Mouse (Mus musculus) liver, embryonic 14.5 days (tissue): ENCODE measurements around the gene Idh2. TPM values are rescaled to one million over a fixed set of nuclear protein-coding genes. Genes with fewer than 3 reads are reported as not detected.
A peak's percentile ranks its signal among the peaks of the same experiment; 100 is the strongest.

ENCODE experiments used
- ATAC-seq: fragments of 200-750 bp; cut with Nextera tagmentation; 2 replicates; pipeline ENCODE4 v1.8.0; 2017; ENCODE audit warnings: moderate number of reproducible peaks, mild to moderate bottlenecking, moderate library complexity; ENCODE audit not compliant: insufficient read depth
- DNase-seq, 3 experiments: peaks; one replicate each; pipeline ENCODE4 v3.0.0-alpha.2; 2012 to 2013; ENCODE audit warnings: low read depth in 3 of 3, low spot score in 3 of 3
- H3K27ac ChIP-seq: fragments of 300-500 bp; sonication (generic); 2 replicates; pipeline ENCODE4 v1.5.1; 2014; ENCODE audit warnings: moderate library complexity, mild to moderate bottlenecking, control low read depth, inconsistent platforms
- H3K27me3 ChIP-seq: fragments of 300-500 bp; sonication (generic); 2 replicates; pipeline ENCODE4 v1.6.1; 2014; ENCODE audit warnings: mild to moderate bottlenecking, low read length, moderate library complexity; ENCODE audit not compliant: control insufficient read depth, insufficient read depth
- H3K36me3 ChIP-seq: fragments of 300-500 bp; sonication (generic); replicated peaks from 2 replicates; pipeline ENCODE4 v1.6.1; 2014; ENCODE audit warnings: low read depth; ENCODE audit not compliant: control insufficient read depth, insufficient read depth
- H3K4me1 ChIP-seq, 2 experiments: fragments of 200-500 bp in 1 of 2; fragments of 300-500 bp in 1 of 2; sonication (generic) in 1 of 2; replicated peaks; 2 replicates each; pipeline ENCODE4 v1.6.1; 2012 to 2014; ENCODE audit warnings: antibody characterized with exemption in 1 of 2, inconsistent platforms in 1 of 2, low read length in 1 of 2; ENCODE audit not compliant: control insufficient read depth in 2 of 2, insufficient read depth in 2 of 2
- H3K4me2 ChIP-seq: fragments of 300-500 bp; sonication (generic); 2 replicates; pipeline ENCODE4 v1.6.1; 2014; ENCODE audit warnings: low read depth, mild to moderate bottlenecking, control low read depth, moderate library complexity
- H3K4me3 ChIP-seq, 2 experiments: fragments of 200-500 bp in 1 of 2; fragments of 300-500 bp in 1 of 2; sonication (generic) in 1 of 2; 2 replicates each; pipeline ENCODE4 v1.5.1; 2012 to 2014; ENCODE audit warnings: low read depth in 2 of 2, low read length in 2 of 2, mild to moderate bottlenecking in 2 of 2, control low read depth in 1 of 2, inconsistent platforms in 1 of 2, moderate library complexity in 1 of 2; ENCODE audit not compliant: insufficient read depth in 1 of 2
- H3K9ac ChIP-seq: fragments of 300-500 bp; sonication (generic); replicated peaks from 2 replicates; pipeline ENCODE4 v1.6.1; 2014; ENCODE audit warnings: mild to moderate bottlenecking, control low read depth, moderate library complexity
- H3K9me3 ChIP-seq: fragments of 300-500 bp; sonication (generic); 2 replicates; pipeline ENCODE4 v1.6.1; 2016; ENCODE audit warnings: low read length, mixed read lengths; ENCODE audit not compliant: control insufficient read depth
- CTCF ChIP-seq: IDR thresholded peaks from 2 replicates; pipeline ENCODE4 v1.5.1; 2016; ENCODE audit warnings: antibody characterized with exemption, low read depth, control low read depth
- EP300 ChIP-seq: IDR thresholded peaks from 2 replicates; pipeline ENCODE4 v1.6.1; 2016; ENCODE audit warnings: antibody characterized with exemption, low read depth
- WGBS: fragments of 180-500 bp; shearing (Covaris S2); extraction: QIAGEN DNeasy Blood & Tissue Kit; methylation state at CpG from one replicate; pipeline ENCODE4 v1.1.7; 2014; ENCODE audit not compliant: insufficient replicate concordance; 5-methylcytosine and 5-hydroxymethylcytosine counted together
- polyA plus RNA-seq, 2 experiments: library from polyadenylated mRNA; depleted of rRNA in 1 of 2; stranded (reverse) in 1 of 2; unstranded in 1 of 2; fragments of >200 nt; fragmentation: Nextera tagmentation in 1 of 2; extraction: Ambion mirVana in 1 of 2; gene quantifications; 2 replicates each; pipeline versions ENCODE4 v1.2.1 to v1.2.3; 2012 to 2014

The Idh2 gene
- polyA plus RNA-seq, 2 experiments = 88.2 to 128 TPM

DNA sequence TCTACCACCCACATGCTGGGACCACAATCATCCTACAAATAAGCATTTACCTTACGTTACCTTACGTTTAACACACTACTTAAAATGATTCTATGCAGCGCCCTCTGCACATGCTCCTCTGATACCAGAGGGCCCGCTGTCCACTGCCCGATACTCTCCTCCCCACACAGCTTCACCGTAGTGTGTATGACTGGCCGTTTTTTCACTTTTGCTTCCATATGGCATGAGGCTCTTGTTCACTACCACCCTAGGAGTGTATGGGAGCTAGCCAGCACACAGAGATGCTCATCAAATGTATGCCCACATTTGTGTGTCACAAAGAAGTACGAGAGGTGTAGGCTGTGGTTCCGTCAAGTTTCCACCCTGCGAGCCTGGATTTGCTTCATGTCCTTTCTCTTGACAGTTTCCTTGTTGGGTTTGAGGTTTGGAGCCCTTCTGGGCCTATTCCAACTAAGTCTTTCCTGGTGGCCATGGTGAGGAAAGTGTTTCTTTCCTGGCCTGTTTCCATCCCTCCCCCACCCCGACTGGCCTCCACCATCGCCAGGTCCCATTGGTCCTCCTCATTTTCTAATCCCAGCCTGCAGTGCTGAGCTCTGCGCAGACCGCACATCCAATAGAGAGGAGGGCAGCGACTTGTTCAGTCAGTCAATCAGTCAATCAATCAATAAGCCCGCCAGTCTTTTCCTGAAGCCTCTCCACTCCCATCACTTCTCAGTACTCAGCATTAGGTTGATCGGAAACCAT lies 52.9 kb downstream of the Idh2 start:
- no peaks in the 10 kb centered on the region for H3K27me3 ChIP-seq
- H3K27ac ChIP-seq = no peak overlapping the region
- no peak overlapping the region for H3K4me2 ChIP-seq
- WGBS = 78% methylated on average over 17 of the region's 17 CpGs
- no peaks in the 10 kb centered on the region for H3K36me3 ChIP-seq
- H3K4me1 ChIP-seq = peaks cover 2 to 22% of the 10 kb centered on the region in 2 experiments; a peak in 2 of 4 replicates
- H3K4me3 ChIP-seq = no peak overlapping the region
- ATAC-seq (no peak), DNase-seq (no peak)
- no peaks in the 10 kb centered on the region for H3K9me3 ChIP-seq
- no peak for TF ChIP-seq CTCF
- no peak for TF ChIP-seq EP300
- no peak overlapping the region for H3K9ac ChIP-seq

- Histone ChIP-seq H3K9ac (no peak overlapping the region), H3K36me3 (no peaks in the 10 kb centered on the region), H3K27ac (no peak overlapping the region), H3K9me3 (no peaks in the 10 kb centered on the region), H3K4me2 (no peak overlapping the region), H3K4me3 (no peak overlapping the region), H3K4me1 (peaks cover 4 to 31% of the 10 kb centered on the region in 2 experiments; a peak in 2 of 4 replicates), H3K27me3 (no peaks in the 10 kb centered on the region)
- TF ChIP-seq EP300 (no peak), CTCF (no peak)
- no peak for ATAC-seq
- WGBS = 58% methylated on average over 10 of the region's 10 CpGs
- DNase-seq = no peak
These were observed 55.0 kb downstream of the Idh2 start for GRCm38 (mm10) chr7:80060012-80060778.

- Histone ChIP-seq H3K4me2 (no peak overlapping the region), H3K4me1 (peaks cover 4 to 27% of the 10 kb centered on the region in 2 experiments; a peak in 2 of 4 replicates)
- WGBS = 34% methylated on average over 13 of the region's 13 CpGs
These were observed 55.9 kb downstream of the Idh2 start for GRCm38 (mm10) chr7:80059064-80059838.

DNA sequence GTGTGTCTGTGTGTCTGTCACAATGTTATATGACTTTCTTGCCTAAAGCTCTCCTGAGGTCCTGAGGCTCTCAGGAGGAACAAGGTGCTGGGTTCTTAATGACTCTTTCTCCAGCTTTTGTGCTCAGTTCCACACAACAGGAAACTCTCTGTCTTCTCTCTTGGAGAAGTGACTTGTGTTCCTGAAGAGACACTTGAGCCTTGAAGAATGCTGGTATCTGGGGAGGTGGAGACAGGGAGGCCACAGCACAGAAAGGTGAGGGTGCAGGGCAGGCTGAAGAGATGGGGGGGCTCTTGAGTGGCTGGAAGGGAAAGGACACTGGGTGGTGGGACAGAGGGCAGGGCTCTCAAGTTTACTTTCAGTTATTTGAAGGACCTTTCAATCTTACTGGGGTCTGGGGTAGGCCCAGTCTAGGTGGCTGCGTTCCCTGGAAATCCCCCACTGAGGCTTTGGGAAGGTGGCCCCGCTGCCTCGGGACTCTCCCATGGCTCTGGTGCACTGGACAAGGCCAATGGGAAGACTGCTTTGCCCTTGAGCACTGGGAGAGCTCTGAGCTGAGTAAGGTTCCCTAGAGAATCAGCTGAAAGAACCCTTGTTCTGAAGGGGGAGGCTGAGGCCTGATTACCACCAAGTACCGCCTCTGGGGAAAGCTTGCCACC lies 56.7 kb downstream of the Idh2 start:
- 42% methylated on average over 4 of the region's 4 CpGs for WGBS

More at GRCm38 (mm10) chr7:80059064-80059838, 55.9 kb downstream of the Idh2 start:
- H3K36me3 ChIP-seq = no peaks in the 10 kb centered on the region
- H3K27me3 ChIP-seq = no peaks in the 10 kb centered on the region
- H3K4me3 ChIP-seq = no peak overlapping the region
- DNase-seq (no peak), ATAC-seq (no peak)
- H3K9me3 ChIP-seq = no peaks in the 10 kb centered on the region
- H3K9ac ChIP-seq = no peak overlapping the region
- H3K27ac ChIP-seq = no peak overlapping the region
- TF ChIP-seq EP300 = no peak
- TF ChIP-seq CTCF = no peak

More for the DNA sequence above, 56.7 kb downstream of the Idh2 start:
- Histone ChIP-seq H3K4me1 (peaks cover 4 to 27% of the 10 kb centered on the region in 2 experiments; a peak in 2 of 4 replicates), H3K4me2 (peak overlapping the region; percentile 6; the same call in 1 of the 2 replicates), H3K27ac (peak overlapping the region; percentile 18), H3K27me3 (no peaks in the 10 kb centered on the region), H3K9me3 (no peaks in the 10 kb centered on the region), H3K36me3 (no peaks in the 10 kb centered on the region), H3K4me3 (no peak overlapping the region), H3K9ac (no peak overlapping the region)
- TF ChIP-seq EP300 (no peak), CTCF (no peak)
- DNase-seq (no peak), ATAC-seq (no peak)
